Mouse (Mus musculus): ENCODE measurements around the gene Tex14. TPM values are rescaled to one million over a fixed set of nuclear protein-coding genes. Genes with fewer than 3 reads are reported as not detected.

Tex14 gene
- polyA plus RNA-seq, 1 experiment from 2014 or later: 0.60 TPM

GRCm38 (mm10) chr11:87597061-87597460 lies 192.2 kb downstream of the Tex14 start:
- DNase-seq (ENCODE audit: low spot score) (no peak), ATAC-seq (ENCODE audit: insufficient number of reproducible peaks, low FRiP score, low TSS enrichment, low read depth) (no peak)
- Histone ChIP-seq H3K27ac (replicated peaks; ENCODE audit: low read depth, low read length) (no peak overlapping the region), H3K36me3 (ENCODE audit: control insufficient read depth, insufficient read depth, low read length) (peaks cover 22% of the 10 kb centered on the region), H3K4me2 (ENCODE audit: low read depth, severe bottlenecking) (peak overlapping the region; percentile 90; the same call in 1 of the 2 replicates), H3K4me3 (ENCODE audit: low read depth, low read length) (no peak overlapping the region), H3K27me3 (ENCODE audit: control insufficient read depth, insufficient read depth, low read length) (no peaks in the 10 kb centered on the region), H3K4me1 (ENCODE audit: control insufficient read depth, insufficient read depth, low read length) (peaks cover 20% of the 10 kb centered on the region), H3K9me3 (ENCODE audit: control insufficient read depth, low read length) (no peaks in the 10 kb centered on the region), H3K9ac (ENCODE audit: low read length) (no peak overlapping the region)

- H3K9me3 ChIP-seq (ENCODE audit: control insufficient read depth, low read length): no peaks in the 10 kb centered on the region
- H3K36me3 ChIP-seq (ENCODE audit: control insufficient read depth, insufficient read depth, low read length): peaks cover 43% of the 10 kb centered on the region
- ATAC-seq (ENCODE audit: insufficient number of reproducible peaks, low FRiP score, low TSS enrichment, low read depth) (no peak), DNase-seq (ENCODE audit: low spot score) (no peak)
- no peak overlapping the region for H3K9ac ChIP-seq (ENCODE audit: low read length)
- H3K4me2 ChIP-seq (ENCODE audit: low read depth, severe bottlenecking): no peak overlapping the region
- peaks cover 12% of the 10 kb centered on the region; the same call in 1 of the 2 replicates for H3K4me1 ChIP-seq (ENCODE audit: control insufficient read depth, insufficient read depth, low read length)
- WGBS: 90% methylated on average over 13 of the region's 13 CpGs
- no peak overlapping the region for H3K27ac ChIP-seq (replicated peaks; ENCODE audit: low read depth, low read length)
- no peaks in the 10 kb centered on the region for H3K27me3 ChIP-seq (ENCODE audit: control insufficient read depth, insufficient read depth, low read length)
- H3K4me3 ChIP-seq (ENCODE audit: low read depth, low read length): no peak overlapping the region
Observed at GRCm38 (mm10) chr11:87599395-87600089, 194.7 kb downstream of the Tex14 start.

- Histone ChIP-seq H3K4me3 (ENCODE audit: low read depth, low read length) (no peak overlapping the region), H3K27me3 (ENCODE audit: control insufficient read depth, insufficient read depth, low read length) (no peaks in the 10 kb centered on the region), H3K9me3 (ENCODE audit: control insufficient read depth, low read length) (no peaks in the 10 kb centered on the region), H3K4me1 (ENCODE audit: control insufficient read depth, insufficient read depth, low read length) (peaks cover 7% of the 10 kb centered on the region; the same call in 1 of the 2 replicates), H3K27ac (replicated peaks; ENCODE audit: low read depth, low read length) (no peak overlapping the region), H3K4me2 (ENCODE audit: low read depth, severe bottlenecking) (no peak overlapping the region), H3K9ac (ENCODE audit: low read length) (no peak overlapping the region), H3K36me3 (ENCODE audit: control insufficient read depth, insufficient read depth, low read length) (peaks cover 49% of the 10 kb centered on the region)
- DNase-seq (ENCODE audit: low spot score) (no peak), ATAC-seq (ENCODE audit: insufficient number of reproducible peaks, low FRiP score, low TSS enrichment, low read depth) (no peak)
- WGBS: 94% methylated on average over 10 of the region's 10 CpGs
Observed at GRCm38 (mm10) chr11:87600322-87600853, 195.5 kb downstream of the Tex14 start.

- no peak overlapping the region for H3K4me3 ChIP-seq (ENCODE audit: low read depth, low read length)
- H3K9ac ChIP-seq (ENCODE audit: low read length): no peak overlapping the region
- DNase-seq (ENCODE audit: low spot score) (no peak), ATAC-seq (ENCODE audit: insufficient number of reproducible peaks, low FRiP score, low TSS enrichment, low read depth) (no peak)
- 97% methylated on average over 9 of the region's 9 CpGs for WGBS
- H3K36me3 ChIP-seq (ENCODE audit: control insufficient read depth, insufficient read depth, low read length): peaks cover 57% of the 10 kb centered on the region
- H3K9me3 ChIP-seq (ENCODE audit: control insufficient read depth, low read length): no peaks in the 10 kb centered on the region
- no peaks in the 10 kb centered on the region for H3K4me1 ChIP-seq (ENCODE audit: control insufficient read depth, insufficient read depth, low read length)
- H3K4me2 ChIP-seq (ENCODE audit: low read depth, severe bottlenecking): no peak overlapping the region
- H3K27ac ChIP-seq (replicated peaks; ENCODE audit: low read depth, low read length): no peak overlapping the region
- H3K27me3 ChIP-seq (ENCODE audit: control insufficient read depth, insufficient read depth, low read length): no peaks in the 10 kb centered on the region
Observed at GRCm38 (mm10) chr11:87602234-87602633, 197.4 kb downstream of the Tex14 start.

GRCm38 (mm10) chr11:87603571-87603970 lies 198.7 kb downstream of the Tex14 start:
- H3K9me3 ChIP-seq (ENCODE audit: control insufficient read depth, low read length): no peaks in the 10 kb centered on the region
- no peak overlapping the region for H3K27ac ChIP-seq (replicated peaks; ENCODE audit: low read depth, low read length)
- H3K9ac ChIP-seq (ENCODE audit: low read length): no peak overlapping the region
- no peak overlapping the region for H3K4me3 ChIP-seq (ENCODE audit: low read depth, low read length)
- WGBS: 97% methylated on average over 2 of the region's 2 CpGs
- H3K27me3 ChIP-seq (ENCODE audit: control insufficient read depth, insufficient read depth, low read length): no peaks in the 10 kb centered on the region
- H3K36me3 ChIP-seq (ENCODE audit: control insufficient read depth, insufficient read depth, low read length): peaks cover 47% of the 10 kb centered on the region
- ATAC-seq (ENCODE audit: insufficient number of reproducible peaks, low FRiP score, low TSS enrichment, low read depth) (no peak), DNase-seq (ENCODE audit: low spot score) (no peak)
- H3K4me1 ChIP-seq (ENCODE audit: control insufficient read depth, insufficient read depth, low read length): no peaks in the 10 kb centered on the region
- H3K4me2 ChIP-seq (ENCODE audit: low read depth, severe bottlenecking): no peak overlapping the region

Other genes starting within 250 kb of the Tex14 start
- gene Ppm1e, start 46.0 kb upstream of the Tex14 start, polyA plus RNA-seq (2014; fragmentation: Nextera tagmentation; extraction: Ambion mirVana): 2.6 and 2.9 TPM in 2 replicates
- gene Rad51c, start 111 bp upstream of the Tex14 start, polyA plus RNA-seq (2014; fragmentation: Nextera tagmentation; extraction: Ambion mirVana): 14.3 and 14.5 TPM in 2 replicates
- gene Gm11492, start 161.6 kb downstream of the Tex14 start, polyA plus RNA-seq (2014; fragmentation: Nextera tagmentation; extraction: Ambion mirVana): not detected in 2 replicates
- gene Sept4, start 163.8 kb downstream of the Tex14 start, polyA plus RNA-seq (2014; fragmentation: Nextera tagmentation; extraction: Ambion mirVana): 5.3 and 5.5 TPM in 2 replicates
- 62.4 and 66.8 TPM in 2 replicates for gene Mtmr4, start 187.1 kb downstream of the Tex14 start, polyA plus RNA-seq (2014; fragmentation: Nextera tagmentation; extraction: Ambion mirVana)
- 0.27 and 0.34 TPM in 2 replicates for gene Hsf5, start 212.1 kb downstream of the Tex14 start, polyA plus RNA-seq (2014; fragmentation: Nextera tagmentation; extraction: Ambion mirVana)